Mouse (Mus musculus) hindlimb bud, embryonic 11.5 days (tissue): ENCODE results near the gene Mettl26.
"Not testable (repeated sequence)": the region's sequence is repeated elsewhere in the genome, so short reads cannot be mapped to it uniquely, and the experiment has no call there.

ENCODE experiments used
- DNase-seq: peaks from one replicate; pipeline ENCODE4 v3.0.0-alpha.2; 2012; ENCODE audit warnings: low read depth, low spot score; ENCODE audit errors: extremely low spot score

The Mettl26 gene

GRCm38 (mm10) chr17:25867836-25868600 lies 6.9 kb upstream of the Mettl26 start:
- DNase-seq: no peak

GRCm38 (mm10) chr17:25868601-25869191 lies 6.2 kb upstream of the Mettl26 start, which contains the start of gene Mcrip2:
Mcrip2 (minus strand) TSS chr17:25868764.
- no peak for DNase-seq

- DNase-seq: no peak
Observed at GRCm38 (mm10) chr17:25869498-25869897, 5.4 kb upstream of the Mettl26 start.

- no peak for DNase-seq
Observed at GRCm38 (mm10) chr17:25869954-25870353, 4.9 kb upstream of the Mettl26 start.

GRCm38 (mm10) chr17:25871566-25871965 lies 3.3 kb upstream of the Mettl26 start:
- not testable (repeated sequence) for DNase-seq

GRCm38 (mm10) chr17:25872676-25873075 lies 2.2 kb upstream of the Mettl26 start:
- no peak for DNase-seq

GRCm38 (mm10) chr17:25873405-25874147 lies 1.3 kb upstream of the Mettl26 start:
- no peak for DNase-seq

GRCm38 (mm10) chr17:25874148-25874720 lies 640 bp upstream of the Mettl26 start:
- DNase-seq: no peak

- DNase-seq: no peak
Observed at GRCm38 (mm10) chr17:25875171-25876136, 580 bp downstream of the Mettl26 start.

- no peak for DNase-seq
Observed at GRCm38 (mm10) chr17:25876347-25876915, 1.6 kb downstream of the Mettl26 start.

GRCm38 (mm10) chr17:25877025-25877424 lies 2.2 kb downstream of the Mettl26 start:
- DNase-seq: no peak

- no peak for DNase-seq
Observed at GRCm38 (mm10) chr17:25877741-25878610, 3.1 kb downstream of the Mettl26 start.

- DNase-seq: no peak
Observed at GRCm38 (mm10) chr17:25878611-25879180, 3.8 kb downstream of the Mettl26 start.

GRCm38 (mm10) chr17:25879261-25879660 lies 4.4 kb downstream of the Mettl26 start:
- DNase-seq: no peak

- no peak for DNase-seq
Observed at GRCm38 (mm10) chr17:25879750-25880149, 4.9 kb downstream of the Mettl26 start.

GRCm38 (mm10) chr17:25880196-25880910 lies 5.5 kb downstream of the Mettl26 start, which contains the start of gene Wfikkn1:
Wfikkn1 (minus strand) TSS chr17:25880858.
- DNase-seq: no peak

- DNase-seq: no peak
Observed at GRCm38 (mm10) chr17:25880913-25881641, 6.2 kb downstream of the Mettl26 start.
